Mouse (Mus musculus) monocyte, adult 59 days (primary cell): ENCODE data around the gene Tbx10. TPM values are rescaled to one million over a fixed set of nuclear protein-coding genes. Genes with fewer than 3 reads are reported as not detected.

ENCODE experiments used
- total RNA-seq, 2 experiments: library from RNA; stranded (reverse); gene quantifications; one replicate each; pipeline ENCODE4 v1.2.4; 2023

Tbx10 gene
- total RNA-seq: not detected

DNA sequence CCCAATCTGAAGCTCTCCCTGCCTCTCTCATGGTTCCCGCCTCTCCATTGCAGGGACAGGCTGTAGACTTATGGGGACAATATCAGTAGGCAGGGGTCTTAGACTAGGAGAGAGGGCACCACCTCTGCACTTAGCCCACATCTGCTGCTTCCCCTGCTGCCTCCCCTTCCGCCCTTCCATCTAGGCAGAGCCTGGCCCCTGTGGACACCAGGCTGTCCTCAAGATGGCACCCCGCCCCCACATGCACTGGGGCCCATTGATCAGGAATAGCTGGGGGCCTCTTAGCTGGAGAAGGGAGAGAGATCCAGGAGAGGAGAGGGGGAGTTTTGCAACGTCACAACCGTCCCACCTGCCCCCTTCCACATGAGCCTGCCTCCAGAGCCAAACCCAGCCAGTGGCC, at the start of gene Tbx10:
Gene Tbx10 (plus strand): TSS at position 337 of the 400 bp plus-strand sequence.

GRCm38 (mm10) chr19:3958470-3958869, 34.1 kb upstream of the Tbx10 start, which contains the start of gene Aldh3b3:
Aldh3b3 (plus strand) TSS chr19:3958645.

DNA sequence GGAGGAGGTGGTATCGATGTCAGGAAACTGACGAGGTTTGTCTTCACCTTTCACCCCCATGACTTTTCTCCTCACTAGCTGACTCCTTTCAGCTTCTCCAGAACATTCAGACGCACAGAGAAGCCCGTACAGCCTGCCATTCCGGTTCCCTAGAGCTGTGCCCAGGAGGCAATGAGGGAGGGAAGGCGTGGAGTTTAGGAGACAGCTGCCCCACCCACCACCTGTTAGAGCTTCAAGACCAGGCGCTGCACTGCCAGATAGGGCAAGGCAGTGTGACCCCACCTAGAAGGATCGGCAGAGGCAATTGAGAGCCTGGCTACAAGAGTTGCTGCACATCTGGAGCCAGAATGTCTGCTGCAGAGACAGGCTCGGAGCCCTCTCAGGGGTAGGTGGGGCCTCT, 20.3 kb upstream of the Tbx10 start, which contains the start of gene Aldh3b2:
Gene Aldh3b2 (plus strand): TSS at position 100 of the 400 bp plus-strand sequence.

GRCm38 (mm10) chr19:3986334-3986733, 6.2 kb upstream of the Tbx10 start, which contains the start of gene Acy3:
Acy3 (plus strand) TSS chr19:3986570.

DNA sequence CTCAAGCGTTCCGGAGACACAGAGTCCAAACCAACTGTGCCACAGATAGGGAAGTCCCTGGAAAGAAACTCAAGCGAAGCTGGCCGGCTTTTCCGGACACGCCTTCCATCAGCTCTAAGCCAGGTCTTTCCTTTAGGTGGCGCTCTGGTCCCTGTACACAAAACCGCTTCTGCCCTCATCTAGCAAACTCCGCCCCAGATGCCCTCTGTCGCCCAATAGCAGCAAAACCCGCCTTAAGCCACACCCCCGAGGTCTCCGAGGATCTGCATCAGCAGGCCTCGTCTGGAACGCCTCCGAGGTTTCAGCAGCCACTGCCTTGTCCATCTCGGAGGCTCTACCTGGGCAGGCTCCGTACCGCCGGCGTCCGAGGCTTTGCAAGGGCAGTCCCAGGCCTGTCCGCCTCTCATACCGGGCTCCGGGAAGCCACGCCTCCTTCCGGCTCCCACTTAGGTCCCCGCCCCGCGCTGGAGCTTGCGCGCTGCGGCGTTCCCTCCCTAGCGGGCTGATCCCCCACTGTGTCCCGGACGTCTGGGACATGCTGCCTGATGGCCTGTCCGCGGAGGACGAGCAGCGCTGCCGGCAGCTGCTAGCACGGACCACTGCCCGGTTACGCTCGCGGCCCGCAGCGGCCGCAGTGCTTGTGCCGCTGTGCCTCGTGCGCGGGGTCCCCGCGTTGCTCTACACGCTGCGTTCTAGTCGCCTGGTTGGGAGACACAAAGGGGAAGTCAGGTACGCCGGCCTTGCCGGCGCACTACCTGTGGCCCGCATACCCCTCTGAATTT, 7.8 kb downstream of the Tbx10 start, which contains the start of the genes Nudt8 and Gm49405:
Gene Nudt8 (plus strand): TSS at position 462 of the 782 bp plus-strand sequence.
Gene Gm49405 (plus strand): TSS at position 508 of the 782 bp plus-strand sequence.

GRCm38 (mm10) chr19:4003112-4003511, 10.6 kb downstream of the Tbx10 start, which contains the start of gene Doc2g:
Doc2g (plus strand) TSS chr19:4003313.

DNA sequence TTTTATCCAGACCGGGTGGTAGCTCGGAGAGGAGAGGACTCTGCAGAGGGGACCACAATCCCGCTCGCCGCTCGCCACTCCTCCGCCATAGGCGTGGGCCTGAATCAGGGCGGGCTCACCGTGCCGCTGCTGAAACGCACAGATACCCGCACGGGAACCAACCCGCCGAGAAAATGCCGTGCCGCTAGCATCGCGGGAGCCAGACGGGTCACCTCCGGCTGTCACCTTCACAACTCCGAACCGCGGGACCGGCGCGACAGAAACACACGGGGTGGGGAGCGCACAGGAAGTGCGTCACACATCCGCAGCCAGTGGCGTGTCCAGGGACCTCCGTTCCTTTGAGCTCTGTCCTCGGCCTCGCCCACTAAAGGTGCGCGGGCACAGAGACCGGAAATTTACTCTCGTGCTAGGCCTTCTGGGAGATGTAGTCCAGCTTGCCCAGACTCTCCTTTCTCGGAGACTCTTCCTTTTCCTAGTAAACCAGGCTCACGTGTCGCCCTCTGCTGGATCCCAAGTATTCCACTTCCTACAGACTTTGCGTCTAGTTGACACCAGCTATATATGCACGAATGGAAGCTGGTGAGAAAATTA, 20.0 kb downstream of the Tbx10 start, which contains the start of gene Ndufv1:
Gene Ndufv1 (minus strand): TSS at position 375 of the 591 bp plus-strand sequence.

GRCm38 (mm10) chr19:4037788-4038232, 45.3 kb downstream of the Tbx10 start, which contains the start of gene Gstp1:
Gstp1 (minus strand) TSS chr19:4037985.

GRCm38 (mm10) chr19:4045966-4046865, 53.7 kb downstream of the Tbx10 start, which contains the start of gene Gstp2:
Gstp2 (minus strand) TSS chr19:4046023.

Other genes starting within 250 kb of the Tbx10 start
- gene Kmt5b, start 225.3 kb upstream of the Tbx10 start, total RNA-seq: 10 to 100 TPM; 80.3 to 96.8 TPM
- 10 to 100 TPM; 72.2 to 84.5 TPM for gene Chka, start 141.0 kb upstream of the Tbx10 start, total RNA-seq
- gene Tcirg1, start 85.6 kb upstream of the Tbx10 start, total RNA-seq: 100 to 1,000 TPM; 482 to 489 TPM
- gene Ndufs8, start 80.0 kb upstream of the Tbx10 start, total RNA-seq: 10 to 100 TPM; 86.9 to 96.9 TPM
- gene Aldh3b1, start 62.9 kb upstream of the Tbx10 start, total RNA-seq: 10 to 100 TPM; 87.1 to 88.5 TPM
- gene Unc93b1, start 57.6 kb upstream of the Tbx10 start, total RNA-seq: 100 to 1,000 TPM; 733 to 761 TPM
- gene Aldh3b3, start 34.1 kb upstream of the Tbx10 start, total RNA-seq: under 1 TPM; 0.33 to 0.52 TPM
- 1 to 10 TPM; 4.2 to 6.3 TPM for gene Aldh3b2, start 20.4 kb upstream of the Tbx10 start, total RNA-seq
- gene Acy3, start 6.2 kb upstream of the Tbx10 start, total RNA-seq: not detected
- gene Nudt8, start 7.8 kb downstream of the Tbx10 start, total RNA-seq: 10 to 100 TPM in 1 of 2 experiments, 1 to 10 TPM in 1; 8.0 to 14.1 TPM
- gene Gm49405, start 7.9 kb downstream of the Tbx10 start, total RNA-seq: 1 to 10 TPM; 1.5 to 1.6 TPM
- 1 to 10 TPM; 2.5 to 4.8 TPM for gene Doc2g, start 10.6 kb downstream of the Tbx10 start, total RNA-seq
- 10 to 100 TPM; 58.0 to 65.5 TPM for gene Ndufv1, start 20.1 kb downstream of the Tbx10 start, total RNA-seq
- gene Gstp1, start 45.2 kb downstream of the Tbx10 start, total RNA-seq: 100 to 1,000 TPM; 150 to 173 TPM
- gene Gstp2, start 53.3 kb downstream of the Tbx10 start, total RNA-seq: 10 to 100 TPM; 15.3 to 58.8 TPM
- gene Gstp3, start 66.8 kb downstream of the Tbx10 start, total RNA-seq: 1 to 10 TPM; 6.8 to 7.6 TPM
- not detected for gene Cabp2, start 88.8 kb downstream of the Tbx10 start, total RNA-seq
- gene Cdk2ap2, start 104.4 kb downstream of the Tbx10 start, total RNA-seq: 100 to 1,000 TPM; 250 to 306 TPM
- 100 to 1,000 TPM; 399 to 422 TPM for gene Pitpnm1, start 107.2 kb downstream of the Tbx10 start, total RNA-seq
- gene Aip, start 133.1 kb downstream of the Tbx10 start, total RNA-seq: 100 to 1,000 TPM; 105 to 131 TPM
- under 1 TPM; 0.31 to 0.43 TPM for gene Gpr152, start 147.0 kb downstream of the Tbx10 start, total RNA-seq
- gene Cabp4, start 151.3 kb downstream of the Tbx10 start, total RNA-seq: 10 to 100 TPM in 1 of 2 experiments, 1 to 10 TPM in 1; 5.6 to 10.1 TPM
- gene Coro1b, start 155.9 kb downstream of the Tbx10 start, total RNA-seq: 100 to 1,000 TPM; 435 to 477 TPM
- 10 to 100 TPM; 13.1 to 17.2 TPM for gene Ptprcap, start 160.9 kb downstream of the Tbx10 start, total RNA-seq
- 10 to 100 TPM; 41.7 to 47.8 TPM for gene Rps6kb2, start 170.6 kb downstream of the Tbx10 start, total RNA-seq
- gene Carns1, start 182.7 kb downstream of the Tbx10 start, total RNA-seq: 1 to 10 TPM; 5.7 to 6.3 TPM
- 10 to 100 TPM; 29.8 to 31.7 TPM for gene Tbc1d10c, start 198.5 kb downstream of the Tbx10 start, total RNA-seq
- 100 to 1,000 TPM; 360 to 389 TPM for gene Ppp1ca, start 199.3 kb downstream of the Tbx10 start, total RNA-seq
- 10 to 100 TPM; 32.7 to 35.4 TPM for gene Rad9a, start 208.9 kb downstream of the Tbx10 start, total RNA-seq
- 10 to 100 TPM; 29.0 to 34.8 TPM for gene Clcf1, start 221.5 kb downstream of the Tbx10 start, total RNA-seq
- gene AC109138.7, start 221.6 kb downstream of the Tbx10 start, total RNA-seq: not detected
- gene Pold4, start 239.1 kb downstream of the Tbx10 start, total RNA-seq: 100 to 1,000 TPM; 108 to 115 TPM